11 mouse cellular contexts compared by ENCODE assay signal in the genomic region with DNA sequence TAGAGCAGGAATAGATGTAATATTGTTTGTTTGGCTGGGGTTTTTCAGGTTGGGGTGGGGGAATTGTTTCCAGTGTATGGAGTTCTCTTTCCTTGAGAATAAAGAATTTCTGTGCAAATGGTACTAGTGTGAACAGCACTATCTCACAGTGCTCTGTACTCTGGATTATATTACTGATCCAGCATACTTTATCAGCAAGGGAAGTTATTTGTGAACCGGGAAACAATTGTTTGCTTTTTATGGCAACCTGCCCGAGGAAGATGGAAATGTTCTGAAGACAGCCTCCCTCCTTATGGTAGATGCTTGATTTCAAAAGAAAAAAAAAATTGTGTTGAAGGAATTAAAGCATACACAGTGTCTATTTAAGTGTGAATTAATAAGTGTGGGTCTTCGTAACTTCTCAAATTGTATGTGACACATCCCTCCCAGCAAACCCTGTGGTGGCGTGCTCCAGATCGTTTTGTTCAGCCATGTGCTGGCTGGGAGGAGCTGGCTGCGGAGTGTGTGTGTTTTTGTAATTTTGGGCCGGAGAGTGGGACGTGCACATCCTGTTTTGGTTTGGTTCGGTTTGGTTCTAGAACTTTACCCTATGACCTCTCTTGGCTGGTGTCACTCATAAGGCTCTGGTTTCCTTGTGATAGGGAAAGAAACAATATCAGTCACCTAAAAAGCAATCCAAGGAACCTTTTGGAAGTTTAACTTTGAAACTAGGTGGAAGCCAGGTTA. TPM values are rescaled to one million over a fixed set of nuclear protein-coding genes. Genes with fewer than 3 reads are reported as not detected.
DNase-seq lines count a peak whose midpoint lies in the region.
"Had no signal": no experiment of that assay in that cellular context is flagged by ENCODE, and none has a peak within 500 bp of the region (broad histone marks: within the 10 kb centered on the region; RNA-seq: fewer than 3 reads in every experiment).

No protein-coding gene starts in this region.

- intact Hi-C loops in heart, postnatal 10 days (cut with DNase I) = no loop called here
- intact Hi-C loops in left cerebral cortex, postnatal 25 days (cut with DNase I) = no loop called here

- peak; percentile 12 to 45 for DNase-seq in lung, adult 18-20 months
- no peak for DNase-seq in lung, postnatal 4 days
- DNase-seq in heart, postnatal 10 days = peak; percentile 58 to 61
- peak; percentile 61 for DNase-seq in kidney, postnatal 14 days
- no peak for DNase-seq in left cerebral cortex, postnatal 25 days (ENCODE audit: low spot score in 2 of 2)
- no peak for DNase-seq in cerebellum, adult 8-10 months
- no peak for DNase-seq in layer of hippocampus, postnatal 10 days (ENCODE audit: low spot score in 2 of 2)
- DNase-seq: cerebellum, postnatal 14 days; layer of hippocampus, postnatal 36 days; liver, embryonic 13.5 days; thymus, postnatal 14 days had no signal

RNA-seq across cellular contexts. Expression of gene Cped1, which starts 59.3 kb away (rescaled TPM):
- total RNA-seq in heart, postnatal 10 days (2021) = 10 to 100 TPM; 13.5 to 15.0 TPM
- total RNA-seq in left cerebral cortex, postnatal 25 days (2021) = 1 to 10 TPM; 3.0 to 3.5 TPM
- total RNA-seq in layer of hippocampus, postnatal 10 days (2021) = 1 to 10 TPM; 2.0 to 2.1 TPM

Comparison
In these comparisons a context has a peak if more than half of its experiments do, and no peak if none do; other contexts are left out.
1. DNase-seq: peak in lung, adult 18-20 months (2 of 2), heart, postnatal 10 days (2 of 2) and kidney, postnatal 14 days (single experiment); none in lung, postnatal 4 days (0 of 2), left cerebral cortex, postnatal 25 days (0 of 2), cerebellum, adult 8-10 months (single experiment) and layer of hippocampus, postnatal 10 days (0 of 2).